Mouse (Mus musculus) kidney, adult 2 months (tissue): ENCODE results near the gene Zwint. TPM values are rescaled to one million over a fixed set of nuclear protein-coding genes. Genes with fewer than 3 reads are reported as not detected.

Experiments
- DNase-seq: peaks from one replicate; pipeline ENCODE4 v3.0.0; 2021
- H3K27ac ChIP-seq: fragments of 200-500 bp; 2 replicates; pipeline ENCODE4 v1.5.1; 2012; ENCODE audit warnings: low read depth, low read length, control low read depth, inconsistent platforms; ENCODE audit not compliant: insufficient read depth
- H3K27me3 ChIP-seq: fragments of 200-500 bp; replicated peaks from 2 replicates; pipeline ENCODE4 v1.6.1; 2012; ENCODE audit warnings: mild to moderate bottlenecking, moderate library complexity, low read length, inconsistent platforms; ENCODE audit not compliant: control insufficient read depth, insufficient read depth
- H3K36me3 ChIP-seq: fragments of 200-500 bp; 2 replicates; pipeline ENCODE4 v1.6.1; 2012; ENCODE audit warnings: mild to moderate bottlenecking, moderate library complexity, low read length, inconsistent platforms; ENCODE audit not compliant: control insufficient read depth, insufficient read depth
- H3K4me1 ChIP-seq: fragments of 200-500 bp; 2 replicates; pipeline ENCODE4 v1.6.1; 2011; ENCODE audit warnings: low read length; ENCODE audit not compliant: control insufficient read depth, insufficient read depth
- H3K4me3 ChIP-seq: fragments of 200-500 bp; 2 replicates; pipeline ENCODE4 v1.5.1; 2011; ENCODE audit warnings: mild to moderate bottlenecking, low read depth, low read length, control low read depth; ENCODE audit not compliant: insufficient read depth
- CTCF ChIP-seq: fragments of 200-500 bp; conservative IDR thresholded peaks from 2 replicates; pipeline ENCODE4 v1.5.1; 2011; ENCODE audit warnings: low read depth, mild to moderate bottlenecking, control low read depth, low read length, moderate library complexity, mixed read lengths; ENCODE audit not compliant: insufficient read depth, insufficient read length
- POLR2A ChIP-seq: fragments of 200-500 bp; IDR thresholded peaks from one replicate; pipeline ENCODE4 v1.6.1; 2011; ENCODE audit warnings: low read depth, low read length, control low read depth
- WGBS: fragments of 180-500 bp; shearing (Covaris S2); methylation state at CpG from one replicate; pipeline ENCODE4 v1.1.7; 2018; 5-methylcytosine and 5-hydroxymethylcytosine counted together
- polyA plus RNA-seq: library from polyadenylated mRNA; depleted of rRNA; stranded (reverse); fragments of >200 nt; gene quantifications from 2 replicates; pipeline ENCODE4 v1.2.3, GENCODE M21; 2012; rRNA removed

Gene Zwint
- polyA plus RNA-seq = 76.3 and 93.3 TPM in 2 replicates

GRCm38 (mm10) chr10:72654270-72655016, at the start of gene Zwint:
TSS of gene Zwint (plus strand) at chr10:72654845.
- peak; percentile 98 for DNase-seq
- WGBS = 2% methylated on average over 36 of the region's 36 CpGs
- Histone ChIP-seq H3K27ac (peak within 1 kb of the TSS; percentile 65), H3K27me3 (no peaks in the 10 kb centered on the region), H3K4me1 (0 out of 2 replicates have a peak, but pooled peaks cover 6% of the 10 kb centered on the region), H3K36me3 (peaks cover 3% of the 10 kb centered on the region), H3K4me3 (peak within 1 kb of the TSS; percentile 86)
- TF ChIP-seq CTCF (no peak), POLR2A (no peak)

- no peaks in the 10 kb centered on the region for H3K36me3 ChIP-seq
- TF ChIP-seq POLR2A (no peak), CTCF (no peak)
- no peak for DNase-seq
- no peaks in the 10 kb centered on the region for H3K4me1 ChIP-seq
- H3K27me3 ChIP-seq = no peaks in the 10 kb centered on the region
- 81% methylated on average over 5 of the region's 5 CpGs for WGBS
- H3K4me3 ChIP-seq = no peak overlapping the region
- H3K27ac ChIP-seq = no peak overlapping the region
These were observed 41.3 kb upstream of the Zwint start for GRCm38 (mm10) chr10:72613125-72613915.

GRCm38 (mm10) chr10:72616153-72616552, 38.5 kb upstream of the Zwint start:
- no peaks in the 10 kb centered on the region for H3K4me1 ChIP-seq
- TF ChIP-seq POLR2A (no peak), CTCF (no peak)
- H3K27ac ChIP-seq = no peak overlapping the region
- no peaks in the 10 kb centered on the region for H3K36me3 ChIP-seq
- H3K27me3 ChIP-seq = no peaks in the 10 kb centered on the region
- WGBS = 72% methylated on average over 2 of the region's 2 CpGs
- no peak for DNase-seq
- H3K4me3 ChIP-seq = no peak overlapping the region

GRCm38 (mm10) chr10:72620527-72620926, 34.1 kb upstream of the Zwint start:
- DNase-seq = peak; percentile 5
- Histone ChIP-seq H3K4me1 (no peaks in the 10 kb centered on the region), H3K27me3 (no peaks in the 10 kb centered on the region), H3K4me3 (no peak overlapping the region), H3K36me3 (no peaks in the 10 kb centered on the region), H3K27ac (no peak overlapping the region)
- TF ChIP-seq POLR2A (no peak), CTCF (no peak)
- WGBS = 43% methylated on average over 2 of the region's 2 CpGs

- H3K27me3 ChIP-seq = no peaks in the 10 kb centered on the region
- no peak overlapping the region for H3K4me3 ChIP-seq
- no peak for TF ChIP-seq POLR2A
- no peak for TF ChIP-seq CTCF
- 48% methylated on average over 8 of the region's 8 CpGs for WGBS
- no peaks in the 10 kb centered on the region for H3K4me1 ChIP-seq
- H3K36me3 ChIP-seq = no peaks in the 10 kb centered on the region
- no peak overlapping the region for H3K27ac ChIP-seq
- DNase-seq = no peak
These were observed 31.1 kb upstream of the Zwint start for GRCm38 (mm10) chr10:72623561-72623960.

- Histone ChIP-seq H3K27me3 (no peaks in the 10 kb centered on the region), H3K4me3 (no peak overlapping the region), H3K27ac (no peak overlapping the region), H3K36me3 (no peaks in the 10 kb centered on the region), H3K4me1 (no peaks in the 10 kb centered on the region)
- TF ChIP-seq POLR2A (no peak), CTCF (no peak)
- no peak for DNase-seq
- WGBS = 20% methylated on average over 5 of the region's 5 CpGs
These were observed 20.5 kb upstream of the Zwint start for GRCm38 (mm10) chr10:72634125-72634524.

GRCm38 (mm10) chr10:72650867-72651266, 3.8 kb upstream of the Zwint start:
- TF ChIP-seq CTCF (no peak), POLR2A (no peak)
- H3K4me1 ChIP-seq = 0 out of 2 replicates have a peak, but pooled peaks cover 5% of the 10 kb centered on the region
- no peaks in the 10 kb centered on the region for H3K27me3 ChIP-seq
- WGBS = 47% methylated on average over 6 of the region's 6 CpGs
- no peak overlapping the region for H3K4me3 ChIP-seq
- H3K36me3 ChIP-seq = no peaks in the 10 kb centered on the region
- H3K27ac ChIP-seq = no peak overlapping the region
- no peak for DNase-seq
